Mouse (Mus musculus): ENCODE results near the gene Ppp6r1. TPM values are rescaled to one million over a fixed set of nuclear protein-coding genes. Genes with fewer than 3 reads are reported as not detected.

Gene Ppp6r1
- 9.4 and 11.5 TPM in 2 replicates for polyA plus RNA-seq (2016; fragmentation: Nextera tagmentation; extraction: Ambion mirVana)

DNA sequence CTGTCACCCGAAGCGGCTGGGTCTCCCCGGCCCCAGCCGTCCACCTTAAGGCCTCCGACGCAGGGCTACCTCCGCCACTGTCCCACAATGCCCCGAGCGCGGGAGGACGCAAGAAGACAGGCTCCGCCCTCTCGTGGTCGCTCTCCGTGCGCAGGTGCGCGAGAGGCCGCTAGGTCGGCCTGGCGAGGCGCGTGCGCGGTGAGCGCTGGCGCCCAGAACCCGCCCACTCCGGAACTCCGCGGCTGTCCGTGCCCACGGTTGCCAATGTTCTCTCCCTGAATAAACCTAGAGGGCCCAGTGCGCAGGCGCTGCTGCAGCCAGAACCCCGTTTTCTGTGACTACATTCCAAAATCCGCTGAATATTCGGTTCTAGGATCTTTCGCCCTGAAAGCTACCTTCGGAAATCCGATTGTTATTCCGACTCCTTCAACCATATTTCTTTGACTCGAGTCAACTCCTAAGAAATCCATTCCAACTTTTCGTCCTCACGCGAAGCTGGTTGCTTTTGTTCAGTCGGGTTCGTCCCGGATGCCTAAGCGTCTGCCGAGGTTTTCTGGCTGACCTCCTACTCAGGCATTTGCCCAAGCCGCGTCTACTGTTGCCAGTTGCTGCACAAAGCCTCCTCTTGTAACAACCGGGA lies at the start of gene Ppp6r1:
Gene Ppp6r1 (minus strand): TSS at position 108 of the 640 bp plus-strand sequence.
- Histone ChIP-seq H3K4me3 (peak within 1 kb of the TSS; percentile 89), H3K27ac (peak within 1 kb of the TSS; percentile 96), H3K4me1 (replicated peaks) (peaks cover 42% of the 10 kb centered on the region), H3K36me3 (peaks cover 32% of the 10 kb centered on the region), H3K27me3 (ENCODE audit: insufficient read depth, poor library complexity, severe bottlenecking) (no peaks in the 10 kb centered on the region), H3K9me3 (no peaks in the 10 kb centered on the region)
- peak; percentile 96 for DNase-seq (ENCODE audit: low spot score)
- WGBS = under 1% methylated on average over 54 of the region's 54 CpGs

DNA sequence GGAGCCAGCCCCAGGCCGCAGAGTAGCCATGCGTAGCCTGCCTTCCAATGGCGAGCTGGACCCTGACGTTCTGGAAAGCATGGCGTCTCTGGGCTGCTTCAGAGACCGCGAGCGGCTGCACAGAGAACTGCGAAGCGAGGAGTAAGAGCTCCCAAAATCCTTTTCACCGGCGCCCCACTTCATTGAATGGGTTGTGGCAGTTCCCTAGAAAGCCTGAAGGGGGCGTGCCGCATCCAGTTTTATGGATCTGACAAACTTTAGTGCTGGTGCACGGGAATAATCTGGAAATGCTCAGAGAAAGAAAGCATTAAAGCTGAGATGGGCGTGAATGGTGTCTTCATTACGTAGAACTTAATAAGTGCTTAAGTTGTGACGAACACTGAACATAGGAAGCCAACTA lies 46.3 kb upstream of the Ppp6r1 start:
- peaks cover 9% of the 10 kb centered on the region for H3K4me1 ChIP-seq (replicated peaks)
- DNase-seq (ENCODE audit: low spot score) = peak; percentile 55
- H3K36me3 ChIP-seq = peaks cover 99% of the 10 kb centered on the region
- WGBS = 40% methylated on average over 18 of the region's 18 CpGs
- H3K4me3 ChIP-seq = no peak overlapping the region
- no peak overlapping the region for H3K27ac ChIP-seq
- no peaks in the 10 kb centered on the region for H3K9me3 ChIP-seq
- H3K27me3 ChIP-seq (ENCODE audit: insufficient read depth, poor library complexity, severe bottlenecking) = no peaks in the 10 kb centered on the region

DNA sequence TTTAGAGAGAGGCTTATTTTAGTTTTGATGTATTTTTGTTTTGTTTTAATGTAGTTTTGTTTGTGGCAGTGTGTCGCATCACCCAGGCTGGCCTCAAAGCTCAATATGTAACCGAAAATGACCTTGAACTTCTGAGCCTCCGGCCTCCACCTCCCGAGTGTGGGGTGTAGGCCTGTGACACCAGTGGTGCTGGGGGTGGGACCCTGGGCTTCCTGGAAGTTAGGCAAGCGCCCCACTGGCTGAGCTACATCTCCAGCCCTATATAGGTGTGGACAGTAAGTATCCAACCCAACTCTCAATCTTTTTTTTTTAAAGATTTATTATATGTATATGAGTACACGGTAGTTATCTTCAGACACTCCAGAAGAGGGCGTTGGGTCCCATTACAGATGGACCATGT lies 44.4 kb upstream of the Ppp6r1 start:
- H3K27me3 ChIP-seq (ENCODE audit: insufficient read depth, poor library complexity, severe bottlenecking) = no peaks in the 10 kb centered on the region
- WGBS = 92% methylated on average over 7 of the region's 7 CpGs
- H3K4me1 ChIP-seq (replicated peaks) = peaks cover 9% of the 10 kb centered on the region
- DNase-seq (ENCODE audit: low spot score) = no peak
- no peaks in the 10 kb centered on the region for H3K9me3 ChIP-seq
- H3K36me3 ChIP-seq = peaks cover 99% of the 10 kb centered on the region
- H3K27ac ChIP-seq = no peak overlapping the region
- H3K4me3 ChIP-seq = no peak overlapping the region

DNA sequence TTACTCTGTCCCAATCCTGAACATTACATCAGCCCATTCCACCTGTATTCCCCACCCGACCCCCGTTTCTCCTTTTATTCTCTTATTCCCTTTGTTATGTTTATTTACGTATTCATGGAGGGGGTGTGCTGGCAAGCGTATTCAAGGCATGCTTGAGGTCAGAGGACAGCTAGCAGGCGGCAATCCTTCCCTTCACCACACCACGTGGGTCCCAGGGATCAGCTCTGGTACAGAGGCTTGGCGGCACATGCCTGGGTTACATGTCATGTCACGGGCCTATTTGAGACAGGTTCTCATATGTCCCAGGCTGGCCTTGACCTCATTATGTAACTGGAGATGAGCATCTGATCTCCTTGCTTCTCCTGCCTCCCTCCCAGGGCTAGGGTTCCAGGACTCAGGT lies 43.5 kb upstream of the Ppp6r1 start:
- Histone ChIP-seq H3K27ac (0 out of 2 replicates have a peak overlapping the region, but pooled peaks have one; percentile 30), H3K9me3 (no peaks in the 10 kb centered on the region), H3K4me1 (replicated peaks) (peaks cover 9% of the 10 kb centered on the region), H3K4me3 (no peak overlapping the region), H3K36me3 (peaks cover 99% of the 10 kb centered on the region), H3K27me3 (ENCODE audit: insufficient read depth, poor library complexity, severe bottlenecking) (no peaks in the 10 kb centered on the region)
- no peak for DNase-seq (ENCODE audit: low spot score)
- 34% methylated on average over 8 of the region's 8 CpGs for WGBS

DNA sequence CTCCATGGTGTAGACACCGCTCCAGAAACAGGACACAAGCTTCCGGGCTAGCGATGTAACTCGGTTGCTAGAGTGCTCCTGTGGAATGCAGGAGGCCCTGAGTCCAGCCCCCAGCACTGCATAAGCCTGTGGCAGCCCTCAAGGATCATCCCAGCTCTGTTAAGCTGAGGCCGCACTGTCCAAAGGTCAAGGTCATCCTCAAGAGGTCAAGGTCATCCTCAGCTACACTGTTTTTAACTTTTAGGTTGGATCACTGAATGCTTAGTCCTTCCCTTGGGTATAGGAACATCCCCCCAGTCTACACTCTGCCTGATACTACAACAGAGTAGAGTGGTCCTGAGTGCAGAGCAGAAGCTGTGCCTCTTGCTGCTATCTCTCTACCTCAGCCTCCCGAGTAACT lies 34.2 kb upstream of the Ppp6r1 start:
- Histone ChIP-seq H3K27ac (no peak overlapping the region), H3K9me3 (0 out of 2 replicates have a peak, but pooled peaks cover 4% of the 10 kb centered on the region), H3K4me3 (no peak overlapping the region), H3K27me3 (ENCODE audit: insufficient read depth, poor library complexity, severe bottlenecking) (no peaks in the 10 kb centered on the region), H3K36me3 (peaks cover 58% of the 10 kb centered on the region), H3K4me1 (replicated peaks) (peaks cover 26% of the 10 kb centered on the region)
- DNase-seq (ENCODE audit: low spot score) = no peak
- 73% methylated on average over 6 of the region's 6 CpGs for WGBS

DNA sequence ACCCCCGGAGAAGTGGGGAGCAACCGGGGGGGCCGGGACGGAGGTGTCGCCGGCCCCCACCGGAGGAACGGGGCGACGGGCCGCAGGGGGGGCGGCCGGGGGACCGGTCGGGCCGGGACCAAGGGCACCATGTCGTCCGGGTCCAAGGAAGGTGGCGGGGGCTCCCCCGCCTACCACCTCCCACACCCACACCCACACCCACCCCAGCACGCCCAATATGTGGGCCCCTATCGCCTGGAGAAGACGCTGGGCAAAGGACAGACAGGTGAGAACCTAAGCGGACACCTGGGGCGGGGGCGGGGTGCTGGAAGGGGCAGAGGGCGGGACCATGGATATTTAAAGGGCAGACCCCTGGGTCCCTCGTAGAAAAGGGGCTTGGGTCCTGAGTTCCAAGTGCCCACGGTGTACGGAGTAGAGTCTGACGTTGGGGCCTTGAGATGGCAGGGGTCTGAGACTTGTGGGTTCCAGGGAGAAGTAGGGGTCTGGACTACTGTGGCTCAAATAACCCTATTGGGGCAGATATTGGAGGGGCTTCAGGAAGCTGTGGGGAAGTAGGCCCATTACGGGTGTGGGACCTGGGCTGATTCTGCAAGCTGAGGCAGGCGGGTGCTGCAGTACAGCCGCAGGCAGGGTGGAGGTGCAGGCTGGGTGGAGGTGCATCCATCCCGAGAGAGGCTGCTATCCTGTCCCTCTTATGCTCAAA lies 32.3 kb upstream of the Ppp6r1 start:
- Histone ChIP-seq H3K27ac (peak overlapping the region; percentile 100), H3K27me3 (ENCODE audit: insufficient read depth, poor library complexity, severe bottlenecking) (no peaks in the 10 kb centered on the region), H3K4me1 (replicated peaks) (peaks cover 26% of the 10 kb centered on the region), H3K9me3 (0 out of 2 replicates have a peak, but pooled peaks cover 4% of the 10 kb centered on the region), H3K4me3 (peak overlapping the region; percentile 98), H3K36me3 (peaks cover 39% of the 10 kb centered on the region)
- WGBS = 4% methylated on average over 34 of the region's 35 CpGs
- peak; percentile 35 for DNase-seq (ENCODE audit: low spot score)

DNA sequence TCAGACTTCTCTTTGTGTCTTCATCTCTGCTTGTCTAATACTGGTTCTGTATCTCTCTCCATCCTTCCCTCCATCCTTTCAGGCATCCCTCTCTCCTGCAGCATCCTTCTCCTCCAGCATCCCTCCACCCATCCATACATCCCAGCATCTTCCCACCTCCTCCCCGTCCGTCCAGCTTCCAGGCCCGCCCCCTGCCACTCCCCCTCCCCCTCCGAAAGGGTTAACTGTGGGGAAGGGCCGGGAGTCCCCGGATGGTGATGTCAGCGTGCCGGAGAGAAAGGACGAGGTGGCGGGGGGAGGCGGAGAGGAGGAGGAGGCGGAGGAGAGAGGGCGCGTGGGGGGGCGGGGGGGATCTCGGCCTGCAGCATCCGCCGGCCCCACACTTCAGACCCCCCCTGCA lies 31.6 kb upstream of the Ppp6r1 start, which contains the start of gene Brsk1:
Gene Brsk1 (plus strand): TSS at position 218 of the 400 bp plus-strand sequence.
- DNase-seq (ENCODE audit: low spot score) = peak; percentile 95
- peak within 1 kb of the TSS; percentile 100 for H3K27ac ChIP-seq

DNA sequence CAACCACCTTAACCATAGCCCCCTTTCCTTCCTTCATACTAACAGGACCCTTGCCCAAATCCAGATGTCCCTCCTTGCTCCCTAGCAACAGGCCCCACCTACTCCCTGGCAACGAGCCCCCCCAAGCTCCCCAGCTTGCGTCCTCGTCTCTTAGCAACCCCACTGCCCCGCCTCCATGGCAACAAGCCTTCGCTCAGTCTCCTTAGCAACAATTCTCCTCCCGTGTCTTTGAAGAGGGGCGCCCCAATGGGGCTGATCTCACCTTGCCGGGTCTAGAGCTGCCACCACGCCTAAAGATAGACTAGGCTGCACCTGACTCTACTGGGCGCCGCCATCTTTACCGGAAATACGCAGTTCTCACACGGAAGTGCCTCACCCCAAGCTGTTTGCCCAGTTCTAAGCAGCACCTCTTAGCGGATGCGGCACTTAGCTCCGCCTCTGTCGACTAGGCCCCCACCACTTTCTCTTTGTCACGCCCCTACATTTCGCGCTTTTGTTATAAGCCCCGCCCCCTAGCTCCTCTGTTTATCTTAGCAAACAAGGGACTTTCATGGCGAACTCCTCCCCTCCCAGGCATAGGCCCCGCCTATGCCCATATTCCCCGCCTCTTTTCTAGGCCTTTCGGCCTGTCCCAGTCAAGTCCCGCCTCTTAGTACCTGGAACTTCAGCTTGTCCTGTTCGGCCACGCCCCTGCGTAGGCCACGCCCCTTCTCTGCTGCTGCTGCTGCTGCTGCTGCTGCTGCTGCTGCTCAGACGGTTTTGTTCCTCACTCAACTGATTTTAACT lies 26.0 kb upstream of the Ppp6r1 start, which contains the start of gene Hspbp1:
Gene Hspbp1 (minus strand): TSS at position 437 of the 786 bp plus-strand sequence.
- no peaks in the 10 kb centered on the region for H3K27me3 ChIP-seq (ENCODE audit: insufficient read depth, poor library complexity, severe bottlenecking)
- under 1% methylated on average over 32 of the region's 32 CpGs for WGBS
- peaks cover 14% of the 10 kb centered on the region for H3K4me1 ChIP-seq (replicated peaks)
- H3K9me3 ChIP-seq = no peaks in the 10 kb centered on the region
- peak; percentile 96 for DNase-seq (ENCODE audit: low spot score)
- H3K27ac ChIP-seq = peak within 1 kb of the TSS; percentile 81
- H3K4me3 ChIP-seq = peak within 1 kb of the TSS; percentile 69
- peaks cover 28% of the 10 kb centered on the region for H3K36me3 ChIP-seq

More for the DNA sequence above, 31.6 kb upstream of the Ppp6r1 start, which contains the start of gene Brsk1:
- peaks cover 26% of the 10 kb centered on the region for H3K4me1 ChIP-seq (replicated peaks)
- peaks cover 32% of the 10 kb centered on the region for H3K36me3 ChIP-seq
- peak within 1 kb of the TSS; percentile 98 for H3K4me3 ChIP-seq
- H3K27me3 ChIP-seq (ENCODE audit: insufficient read depth, poor library complexity, severe bottlenecking) = no peaks in the 10 kb centered on the region
- 0 out of 2 replicates have a peak, but pooled peaks cover 4% of the 10 kb centered on the region for H3K9me3 ChIP-seq
- 0% methylated on average over 9 of the region's 18 CpGs for WGBS

DNA sequence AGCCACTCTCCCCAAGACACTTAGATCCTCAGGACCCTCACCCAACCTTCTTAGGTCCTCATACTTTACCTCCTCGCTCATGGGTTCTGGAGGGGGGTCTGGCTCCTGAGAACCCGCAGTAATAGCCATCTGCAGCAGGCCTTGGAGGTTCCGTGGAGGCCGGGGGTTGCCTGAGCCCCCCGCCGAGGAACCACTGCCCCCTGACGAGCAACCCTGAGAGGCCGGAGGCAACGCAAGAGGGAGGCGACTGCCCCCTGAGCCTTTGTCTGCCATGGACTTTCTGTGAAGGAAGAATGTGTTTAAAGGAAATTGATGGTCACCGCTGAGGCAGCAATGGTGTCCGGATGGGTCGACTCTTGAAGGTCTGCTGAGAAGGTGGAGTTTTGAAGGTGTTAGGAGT lies 25.4 kb upstream of the Ppp6r1 start:
- Histone ChIP-seq H3K27me3 (ENCODE audit: insufficient read depth, poor library complexity, severe bottlenecking) (no peaks in the 10 kb centered on the region), H3K36me3 (peaks cover 31% of the 10 kb centered on the region), H3K4me3 (peak overlapping the region; percentile 69), H3K9me3 (no peaks in the 10 kb centered on the region), H3K4me1 (replicated peaks) (peaks cover 14% of the 10 kb centered on the region), H3K27ac (peak overlapping the region; percentile 81)
- 1% methylated on average over 13 of the region's 13 CpGs for WGBS
- DNase-seq (ENCODE audit: low spot score) = no peak

DNA sequence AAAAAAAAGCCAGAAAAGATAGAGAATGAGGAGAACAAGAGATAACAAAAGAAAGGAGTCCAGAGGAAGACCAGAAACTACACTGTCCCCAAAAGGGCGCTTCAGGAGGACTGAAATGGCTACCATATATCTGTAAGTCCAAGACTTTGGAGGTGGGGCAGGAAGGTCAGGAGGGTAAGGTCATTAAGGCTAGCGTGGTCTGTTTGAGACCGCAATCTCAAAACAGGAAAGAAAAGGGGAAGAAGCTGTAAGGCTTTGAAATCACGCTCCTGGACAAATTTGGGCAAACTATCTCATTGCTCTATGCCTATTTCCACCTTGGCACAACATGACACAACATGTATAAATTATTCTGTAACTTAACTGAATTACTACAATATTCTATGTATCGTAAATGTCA lies 24.5 kb upstream of the Ppp6r1 start:
- Histone ChIP-seq H3K36me3 (peaks cover 35% of the 10 kb centered on the region), H3K4me1 (replicated peaks) (peaks cover 14% of the 10 kb centered on the region), H3K9me3 (no peaks in the 10 kb centered on the region), H3K27me3 (ENCODE audit: insufficient read depth, poor library complexity, severe bottlenecking) (no peaks in the 10 kb centered on the region), H3K4me3 (no peak overlapping the region), H3K27ac (no peak overlapping the region)
- DNase-seq (ENCODE audit: low spot score) = no peak
- WGBS = 89% methylated on average over 5 of the region's 5 CpGs

DNA sequence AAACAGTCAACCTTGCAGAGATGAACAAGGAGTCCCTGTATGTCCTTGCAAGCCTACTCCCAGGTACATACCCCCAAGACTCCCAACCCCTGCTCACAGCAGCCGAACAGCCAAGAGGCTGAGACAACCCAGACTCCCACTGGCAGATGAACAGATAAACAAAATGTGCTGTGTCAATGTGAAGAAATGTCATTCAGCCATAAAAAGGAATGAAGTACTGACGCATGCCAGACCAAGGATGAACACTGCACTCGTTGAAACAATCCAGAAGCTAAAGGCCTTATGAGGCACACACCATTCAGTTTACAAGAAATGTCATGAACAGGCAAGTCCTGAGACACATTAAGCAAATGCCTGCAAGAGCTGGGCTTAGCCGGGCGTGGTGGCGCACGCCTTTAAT lies 16.4 kb upstream of the Ppp6r1 start:
- Histone ChIP-seq H3K36me3 (peaks cover 86% of the 10 kb centered on the region), H3K4me3 (no peak overlapping the region), H3K27me3 (ENCODE audit: insufficient read depth, poor library complexity, severe bottlenecking) (no peaks in the 10 kb centered on the region), H3K27ac (no peak overlapping the region), H3K9me3 (no peaks in the 10 kb centered on the region), H3K4me1 (replicated peaks) (no peaks in the 10 kb centered on the region)
- no peak for DNase-seq (ENCODE audit: low spot score)
- WGBS = 97% methylated on average over 7 of the region's 7 CpGs

DNA sequence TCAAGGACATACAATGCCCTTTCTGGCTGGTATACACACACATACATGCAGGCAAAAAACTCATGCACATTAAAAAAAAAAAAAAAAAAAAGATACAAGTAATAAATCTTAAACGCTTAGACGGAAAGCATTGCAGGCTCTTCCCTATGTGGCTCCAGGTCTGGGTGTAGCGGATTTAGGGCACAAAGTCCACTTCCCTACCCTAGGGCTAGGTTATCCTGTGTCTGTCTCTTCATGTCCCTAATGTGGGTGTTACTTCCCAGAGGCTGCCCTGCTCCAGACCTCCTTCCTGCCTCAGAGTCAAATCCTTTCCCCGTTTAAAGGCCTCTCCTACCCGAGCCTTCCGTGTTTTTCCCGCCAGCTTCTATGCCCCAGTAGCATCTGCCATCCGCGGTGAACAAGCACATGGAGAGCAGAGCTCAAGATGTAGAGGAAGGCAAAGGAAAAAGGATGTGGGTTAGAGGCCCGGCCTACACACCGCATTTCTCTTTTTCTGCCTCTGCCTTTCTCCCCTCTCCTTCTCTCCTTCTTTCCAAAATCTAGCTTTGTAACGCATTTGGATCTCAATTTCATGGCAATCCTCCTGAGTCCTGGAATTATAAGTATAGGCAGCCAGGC lies 15.4 kb upstream of the Ppp6r1 start:
- WGBS = 96% methylated on average over 12 of the region's 12 CpGs
- Histone ChIP-seq H3K4me1 (replicated peaks) (no peaks in the 10 kb centered on the region), H3K27ac (no peak overlapping the region), H3K9me3 (no peaks in the 10 kb centered on the region), H3K4me3 (no peak overlapping the region), H3K27me3 (ENCODE audit: insufficient read depth, poor library complexity, severe bottlenecking) (no peaks in the 10 kb centered on the region), H3K36me3 (peaks cover 88% of the 10 kb centered on the region)
- no peak for DNase-seq (ENCODE audit: low spot score)
